Mouse (Mus musculus): ENCODE results near the gene L1td1. TPM values are rescaled to one million over a fixed set of nuclear protein-coding genes. Genes with fewer than 3 reads are reported as not detected.

L1td1 gene
- total and polyA plus RNA-seq, 3 experiments: not detected

DNA sequence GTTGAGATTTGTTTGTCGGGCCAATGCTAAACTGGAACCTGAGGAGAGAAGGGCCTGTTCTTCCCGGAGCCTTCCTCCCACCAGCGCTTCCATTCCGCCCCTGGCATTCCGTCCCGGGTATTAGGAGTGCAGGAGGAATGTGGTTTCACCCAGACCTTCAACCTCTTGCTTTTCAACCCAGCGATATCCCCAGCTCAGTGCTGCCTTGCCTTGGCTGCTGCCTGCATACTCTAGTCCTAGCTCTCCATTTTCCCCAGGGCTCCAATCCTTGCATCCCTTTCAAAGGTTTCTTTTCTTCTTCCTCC lies 17.3 kb downstream of the L1td1 start:
- Histone ChIP-seq H3K4me3 (replicated peaks in 1 of 3; ENCODE audit: low read depth in 2 of 3, low read length in 2 of 3, poor library complexity in 1 of 3) (no peak overlapping the region), H3K4me2 (ENCODE audit: insufficient read depth, low read depth, poor library complexity, severe bottlenecking) (no peak overlapping the region), H3K4me1 (ENCODE audit: control insufficient read depth in 1 of 2, insufficient read depth in 2 of 2) (no peaks in the 10 kb centered on the region), H3K9me3 (replicated peaks; ENCODE audit: low read length) (peaks cover 69% of the 10 kb centered on the region), H3K27me3 (replicated peaks) (no peaks in the 10 kb centered on the region), H3K27ac (ENCODE audit: insufficient read depth, low read depth) (no peak overlapping the region), H3K79me2 (replicated peaks; ENCODE audit: control insufficient read depth, extremely low read depth, insufficient read depth, poor library complexity, severe bottlenecking) (no peaks in the 10 kb centered on the region), H3K36me3 (replicated peaks in 1 of 2; ENCODE audit: control insufficient read depth in 1 of 2, insufficient read depth in 1 of 2, low read length in 1 of 2) (no peaks in the 10 kb centered on the region), H3K9ac (ENCODE audit: insufficient read depth, low read depth) (no peak overlapping the region)
- DNase-seq (ENCODE audit: extremely low read depth): no peak
- TF ChIP-seq UBTF (IDR thresholded peaks at IDR 0.05; ENCODE audit: low read depth, low read length) (no peak), POLR2AphosphoS2 (IDR thresholded peaks at IDR 0.05; ENCODE audit: low read depth, low read length) (no peak), TCF12 (IDR thresholded peaks at IDR 0.05; ENCODE audit: low read depth, low read length) (no peak), ZC3H11A (IDR thresholded peaks at IDR 0.05; ENCODE audit: low read depth, low read length) (no peak)
- dilution Hi-C loops (cut with MboI; ENCODE audit: extremely low pct_ligation_motif_present, extremely low pct_unique_long_range_greater_than_20kb, low sequenced_read_pairs): no loop called here
- in situ Hi-C loops (cut with MboI; ENCODE audit: low pct_ligation_motif_present, low pct_unique_long_range_greater_than_20kb, low sequenced_read_pairs): no loop called here

DNA sequence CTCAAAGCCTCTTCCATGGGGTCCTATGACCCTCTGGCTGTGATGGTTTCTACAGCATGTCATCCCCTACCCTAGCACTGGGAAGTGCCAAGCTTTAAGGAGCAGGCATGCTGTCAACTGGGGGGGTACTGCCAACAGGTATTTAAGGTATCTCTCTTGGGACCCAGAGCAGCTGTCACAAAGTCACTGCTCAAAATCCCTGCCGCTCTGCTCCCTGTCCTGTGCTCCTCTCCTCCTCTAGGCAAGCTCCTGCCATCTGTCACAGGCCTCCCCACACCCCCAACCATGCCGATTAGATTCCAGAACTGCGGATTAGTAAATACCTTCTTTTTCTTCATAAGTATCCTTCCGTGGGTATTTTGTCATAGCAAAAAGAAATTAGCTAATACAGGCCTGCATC lies 27.9 kb downstream of the L1td1 start:
- Histone ChIP-seq H3K4me2 (ENCODE audit: insufficient read depth, low read depth, poor library complexity, severe bottlenecking) (no peak overlapping the region), H3K9ac (ENCODE audit: insufficient read depth, low read depth) (no peak overlapping the region), H3K27ac (ENCODE audit: insufficient read depth, low read depth) (no peak overlapping the region), H3K4me3 (replicated peaks in 1 of 3; ENCODE audit: low read depth in 2 of 3, low read length in 2 of 3, poor library complexity in 1 of 3) (no peak overlapping the region), H3K27me3 (replicated peaks) (no peaks in the 10 kb centered on the region), H3K9me3 (replicated peaks; ENCODE audit: low read length) (peaks cover 77% of the 10 kb centered on the region), H3K79me2 (replicated peaks; ENCODE audit: control insufficient read depth, extremely low read depth, insufficient read depth, poor library complexity, severe bottlenecking) (no peaks in the 10 kb centered on the region), H3K4me1 (ENCODE audit: control insufficient read depth in 1 of 2, insufficient read depth in 2 of 2) (no peaks in the 10 kb centered on the region), H3K36me3 (replicated peaks in 1 of 2; ENCODE audit: control insufficient read depth in 1 of 2, insufficient read depth in 1 of 2, low read length in 1 of 2) (no peaks in the 10 kb centered on the region)
- TF ChIP-seq EP300 (IDR thresholded peaks at IDR 0.05; ENCODE audit: low read length): no peak
- TF ChIP-seq KAT2A (IDR thresholded peaks at IDR 0.05; ENCODE audit: insufficient replicate concordance, low read length): no peak
- TF ChIP-seq IRF4 (IDR thresholded peaks at IDR 0.05; ENCODE audit: low read depth, low read length): no peak
- no peak for TF ChIP-seq ZMIZ1 (IDR thresholded peaks at IDR 0.05; ENCODE audit: low read depth, low read length)
- TF ChIP-seq ELF1 (IDR thresholded peaks at IDR 0.05; ENCODE audit: low read depth, low read length): no peak
- no peak for TF ChIP-seq E2F4 (IDR thresholded peaks at IDR 0.05; ENCODE audit: insufficient replicate concordance, low read depth, low read length)
- no peak for TF ChIP-seq MAZ (IDR thresholded peaks at IDR 0.05; ENCODE audit: low read depth, low read length)
- no peak for TF ChIP-seq JUND (conservative IDR thresholded peaks at IDR 0.05; ENCODE audit: low read depth, low read length)
- in situ Hi-C loops (cut with MboI; ENCODE audit: low pct_ligation_motif_present, low pct_unique_long_range_greater_than_20kb, low sequenced_read_pairs) (no loop called here), dilution Hi-C loops (cut with MboI; ENCODE audit: extremely low pct_ligation_motif_present, extremely low pct_unique_long_range_greater_than_20kb, low sequenced_read_pairs) (no loop called here)
- no peak for DNase-seq (ENCODE audit: extremely low read depth)

- TF ChIP-seq MEF2A (IDR thresholded peaks at IDR 0.05; ENCODE audit: borderline replicate concordance, low read depth, low read length): no peak
- TF ChIP-seq UBTF (IDR thresholded peaks at IDR 0.05; ENCODE audit: low read depth, low read length): no peak
- TF ChIP-seq RAD21 (IDR thresholded peaks at IDR 0.05; ENCODE audit: low read depth, low read length): no peak
- TF ChIP-seq MAFK (IDR thresholded peaks at IDR 0.05; ENCODE audit: insufficient replicate concordance, low read length): no peak
- no peak for TF ChIP-seq GABPA (IDR thresholded peaks at IDR 0.05; ENCODE audit: insufficient replicate concordance, low read depth, low read length)
- no peak for TF ChIP-seq POLR2A (IDR thresholded peaks at IDR 0.05; ENCODE audit: low read depth, low read length)
- TF ChIP-seq ELF1 (IDR thresholded peaks at IDR 0.05; ENCODE audit: low read depth, low read length): no peak
- TF ChIP-seq JUND (conservative IDR thresholded peaks at IDR 0.05; ENCODE audit: low read depth, low read length): no peak
- TF ChIP-seq MYC (IDR thresholded peaks at IDR 0.05; ENCODE audit: low read depth, low read length): no peak
- no peak for TF ChIP-seq PAX5 (IDR thresholded peaks at IDR 0.05; ENCODE audit: low read length)
- no peak for TF ChIP-seq TBP (conservative IDR thresholded peaks at IDR 0.05; ENCODE audit: low read depth, low read length)
- no peak for TF ChIP-seq ETS1 (conservative IDR thresholded peaks at IDR 0.05; ENCODE audit: low read depth, low read length)
- TF ChIP-seq KAT2A (IDR thresholded peaks at IDR 0.05; ENCODE audit: insufficient replicate concordance, low read length): no peak
- no peak for TF ChIP-seq MAZ (IDR thresholded peaks at IDR 0.05; ENCODE audit: low read depth, low read length)
- TF ChIP-seq ZKSCAN1 (IDR thresholded peaks at IDR 0.05; ENCODE audit: borderline replicate concordance, low read depth, low read length): no peak
- TF ChIP-seq RCOR1 (conservative IDR thresholded peaks at IDR 0.05; ENCODE audit: low read depth, low read length): no peak
- Histone ChIP-seq H3K4me1 (ENCODE audit: control insufficient read depth in 1 of 2, insufficient read depth in 2 of 2) (no peaks in the 10 kb centered on the region), H3K27me3 (replicated peaks) (no peaks in the 10 kb centered on the region), H3K9me3 (replicated peaks; ENCODE audit: low read length) (peaks cover 86% of the 10 kb centered on the region), H3K4me2 (ENCODE audit: insufficient read depth, low read depth, poor library complexity, severe bottlenecking) (no peak overlapping the region), H3K36me3 (replicated peaks in 1 of 2; ENCODE audit: control insufficient read depth in 1 of 2, insufficient read depth in 1 of 2, low read length in 1 of 2) (no peaks in the 10 kb centered on the region), H3K4me3 (replicated peaks in 1 of 3; ENCODE audit: low read depth in 2 of 3, low read length in 2 of 3, poor library complexity in 1 of 3) (no peak overlapping the region), H3K9ac (ENCODE audit: insufficient read depth, low read depth) (no peak overlapping the region), H3K27ac (ENCODE audit: insufficient read depth, low read depth) (no peak overlapping the region), H3K79me2 (replicated peaks; ENCODE audit: control insufficient read depth, extremely low read depth, insufficient read depth, poor library complexity, severe bottlenecking) (no peaks in the 10 kb centered on the region)
- dilution Hi-C loops (cut with MboI; ENCODE audit: extremely low pct_ligation_motif_present, extremely low pct_unique_long_range_greater_than_20kb, low sequenced_read_pairs): no loop called here
- in situ Hi-C loops (cut with MboI; ENCODE audit: low pct_ligation_motif_present, low pct_unique_long_range_greater_than_20kb, low sequenced_read_pairs): no loop called here
- DNase-seq (ENCODE audit: extremely low read depth): no peak
Observed at GRCm38 (mm10) chr4:98756141-98756540, 29.6 kb downstream of the L1td1 start.
